Mouse (Mus musculus) ES-E14 (cell line): ENCODE results near the gene Tomm7. TPM values are rescaled to one million over a fixed set of nuclear protein-coding genes. Genes with fewer than 3 reads are reported as not detected.

Source experiments
- DNase-seq: peaks from one replicate; pipeline ENCODE4 v3.0.0-alpha.2; 2013; ENCODE audit warnings: low read depth, low spot score
- H3K27ac ChIP-seq: 2 replicates; pipeline ENCODE4 v1.5.1; 2012; ENCODE audit warnings: low read depth, mild to moderate bottlenecking, low read length, moderate library complexity, mixed read lengths; ENCODE audit not compliant: poor library complexity, insufficient read depth, severe bottlenecking
- H3K36me3 ChIP-seq: 2 replicates; pipeline ENCODE4 v1.6.1; 2012; ENCODE audit warnings: mild to moderate bottlenecking, low read length, moderate library complexity, mixed read lengths; ENCODE audit not compliant: control insufficient read depth, poor library complexity, insufficient read depth, severe bottlenecking
- H3K4me1 ChIP-seq, 2 experiments: fragments of 150-350 bp in 1 of 2; sonication (generic) in 1 of 2; 2 replicates each; pipeline ENCODE4 v1.6.1; 2012; ENCODE audit warnings: low read length in 2 of 2, mild to moderate bottlenecking in 1 of 2, mixed read lengths in 1 of 2; ENCODE audit not compliant: control insufficient read depth in 2 of 2, insufficient read depth in 2 of 2, poor library complexity in 1 of 2
- H3K4me3 ChIP-seq, 2 experiments: fragments of 150-350 bp in 1 of 2; sonication (generic) in 1 of 2; 2 replicates each; pipeline ENCODE4 v1.5.1; 2012; ENCODE audit warnings: low read length in 2 of 2, low read depth in 1 of 2, mild to moderate bottlenecking in 1 of 2, mixed read lengths in 1 of 2; ENCODE audit not compliant: insufficient read depth in 1 of 2, poor library complexity in 1 of 2, severe bottlenecking in 1 of 2
- H3K9ac ChIP-seq: 2 replicates; pipeline ENCODE4 v1.6.1; 2012; ENCODE audit warnings: low read depth, mild to moderate bottlenecking, low read length, mixed read lengths; ENCODE audit not compliant: poor library complexity, insufficient read depth, severe bottlenecking
- H3K9me3 ChIP-seq: fragments of 150-350 bp; sonication (generic); 2 replicates; pipeline ENCODE4 v1.6.1; 2012; ENCODE audit warnings: low read depth, mild to moderate bottlenecking, low read length; ENCODE audit not compliant: control insufficient read depth, insufficient read depth
- CHD2 ChIP-seq: IDR thresholded peaks from 2 replicates; pipeline ENCODE4 v1.6.1; 2014; ENCODE audit warnings: mild to moderate bottlenecking, low read depth, low read length, inconsistent platforms
- HCFC1 ChIP-seq: IDR thresholded peaks from 2 replicates; pipeline ENCODE4 v1.6.1; 2012; ENCODE audit warnings: low read length, inconsistent platforms, borderline replicate concordance; ENCODE audit not compliant: insufficient read depth
- MAFK ChIP-seq: IDR thresholded peaks from 2 replicates; pipeline ENCODE4 v1.6.1; 2014; ENCODE audit warnings: mild to moderate bottlenecking, low read depth, low read length, inconsistent platforms; ENCODE audit not compliant: insufficient read depth
- ZC3H11A ChIP-seq: IDR thresholded peaks from 2 replicates; pipeline ENCODE4 v1.6.1; 2012; ENCODE audit warnings: low read depth, mild to moderate bottlenecking, inconsistent platforms, low read length, borderline replicate concordance
- ZNF384 ChIP-seq: IDR thresholded peaks from 2 replicates; pipeline ENCODE4 v1.6.1; 2012; ENCODE audit warnings: low read depth, low read length, inconsistent platforms
- in situ Hi-C, 2 experiments: fragments of 600-800 bp; cut with MboI; formaldehyde crosslinking; loops; one replicate each; pipeline ENCODE4 v1.15.1; 2025; ENCODE audit warnings: low sequenced_read_pairs in 2 of 2, inconsistent platforms in 1 of 2; ENCODE audit not compliant: unreplicated experiment in 2 of 2
- total RNA-seq: library from RNA; depleted of rRNA; stranded (reverse); fragments of 300-350 nt; gene quantifications from 2 replicates; pipeline ENCODE4 v1.2.3, GENCODE M21; 2012

Tomm7 gene
- total RNA-seq, 1 experiment, result 230 TPM

- TF ChIP-seq HCFC1, result no peak
- TF ChIP-seq MAFK, result no peak
- TF ChIP-seq ZC3H11A, result no peak
- TF ChIP-seq ZNF384, result no peak
- no peak for TF ChIP-seq CHD2
- Histone ChIP-seq H3K27ac (no peak overlapping the region), H3K4me1 (no peaks in the 10 kb centered on the region), H3K9me3 (no peaks in the 10 kb centered on the region), H3K4me3 (no peak overlapping the region), H3K9ac (no peak overlapping the region), H3K36me3 (no peaks in the 10 kb centered on the region)
- no peak for DNase-seq
- in situ Hi-C loops, result no loop called here
Observed at GRCm38 (mm10) chr5:23864054-23864965, 20.3 kb upstream of the Tomm7 start.

- H3K27ac ChIP-seq, result no peak overlapping the region
- DNase-seq, result no peak
- no peak overlapping the region for H3K9ac ChIP-seq
- in situ Hi-C loops, result no loop called here
- no peaks in the 10 kb centered on the region for H3K9me3 ChIP-seq
- H3K36me3 ChIP-seq, result no peaks in the 10 kb centered on the region
- no peaks in the 10 kb centered on the region for H3K4me1 ChIP-seq
- H3K4me3 ChIP-seq, result no peak overlapping the region
- TF ChIP-seq ZC3H11A, result no peak
- no peak for TF ChIP-seq HCFC1
- TF ChIP-seq MAFK, result no peak
- TF ChIP-seq CHD2, result no peak
- TF ChIP-seq ZNF384, result no peak
Observed at GRCm38 (mm10) chr5:23863166-23864053, 19.4 kb upstream of the Tomm7 start.

- in situ Hi-C loops, result no loop called here
- no peak for TF ChIP-seq HCFC1
- TF ChIP-seq CHD2, result no peak
- no peak for TF ChIP-seq ZNF384
- TF ChIP-seq MAFK, result no peak
- no peak for TF ChIP-seq ZC3H11A
- Histone ChIP-seq H3K9me3 (no peaks in the 10 kb centered on the region), H3K36me3 (no peaks in the 10 kb centered on the region), H3K4me3 (no peak overlapping the region), H3K4me1 (no peaks in the 10 kb centered on the region), H3K9ac (no peak overlapping the region), H3K27ac (no peak overlapping the region)
- no peak for DNase-seq
Observed at GRCm38 (mm10) chr5:23862291-23862690, 18.3 kb upstream of the Tomm7 start.

- H3K9me3 ChIP-seq, result no peaks in the 10 kb centered on the region
- in situ Hi-C loops, result no loop called here
- H3K4me3 ChIP-seq, result no peak overlapping the region
- H3K4me1 ChIP-seq, result no peaks in the 10 kb centered on the region
- no peak for DNase-seq
- no peak for TF ChIP-seq CHD2
- H3K9ac ChIP-seq, result no peak overlapping the region
- no peak overlapping the region for H3K27ac ChIP-seq
- no peaks in the 10 kb centered on the region for H3K36me3 ChIP-seq
Observed at GRCm38 (mm10) chr5:23861721-23862120, 17.8 kb upstream of the Tomm7 start.
